Mouse (Mus musculus) stomach, postnatal 0 days (tissue): ENCODE results near the gene Esrrg. TPM values are rescaled to one million over a fixed set of nuclear protein-coding genes. Genes with fewer than 3 reads are reported as not detected.

Experiments
- ATAC-seq: fragments of 200-750 bp; cut with Nextera tagmentation; 2 replicates; pipeline ENCODE4 v1.8.0; 2017; ENCODE audit not compliant: low FRiP score, low TSS enrichment
- DNase-seq: peaks from one replicate; pipeline ENCODE4 v3.0.0-alpha.2; 2016; ENCODE audit warnings: low spot score
- H3K27ac ChIP-seq: fragments of 300-500 bp; sonication (generic); replicated peaks from 2 replicates; pipeline ENCODE4 v1.5.1; 2014; ENCODE audit warnings: mild to moderate bottlenecking, control low read depth
- H3K27me3 ChIP-seq: fragments of 300-500 bp; sonication (generic); 2 replicates; pipeline ENCODE4 v1.6.1; 2014; ENCODE audit warnings: low read length; ENCODE audit not compliant: control insufficient read depth, insufficient read depth
- H3K36me3 ChIP-seq: fragments of 300-500 bp; sonication (generic); 2 replicates; pipeline ENCODE4 v1.6.1; 2014; ENCODE audit warnings: low read length, mixed read lengths; ENCODE audit not compliant: control insufficient read depth, insufficient read depth
- H3K4me1 ChIP-seq: fragments of 300-500 bp; sonication (generic); replicated peaks from 2 replicates; pipeline ENCODE4 v1.6.1; 2014; ENCODE audit warnings: antibody characterized with exemption; ENCODE audit not compliant: control insufficient read depth, insufficient read depth
- H3K4me2 ChIP-seq: fragments of 300-500 bp; sonication (generic); replicated peaks from 2 replicates; pipeline ENCODE4 v1.6.1; 2014; ENCODE audit warnings: low read depth, mild to moderate bottlenecking, control low read depth, moderate library complexity
- H3K4me3 ChIP-seq: fragments of 300-500 bp; sonication (generic); 2 replicates; pipeline ENCODE4 v1.5.1; 2014; ENCODE audit warnings: low read depth, low read length, control low read depth
- H3K9ac ChIP-seq: fragments of 300-500 bp; sonication (generic); 2 replicates; pipeline ENCODE4 v1.6.1; 2014; ENCODE audit warnings: mild to moderate bottlenecking, low read length, control low read depth, mixed read lengths
- H3K9me3 ChIP-seq: fragments of 300-500 bp; sonication (generic); 2 replicates; pipeline ENCODE4 v1.6.1; 2016; ENCODE audit warnings: low read length; ENCODE audit not compliant: control insufficient read depth
- CTCF ChIP-seq: IDR thresholded peaks from 2 replicates; pipeline ENCODE4 v1.5.1; 2016; ENCODE audit warnings: antibody characterized with exemption, low read depth, mild to moderate bottlenecking, moderate library complexity
- EP300 ChIP-seq: optimal IDR thresholded peaks from 2 replicates; pipeline ENCODE3; 2016; ENCODE audit warnings: antibody characterized with exemption
- WGBS: fragments of 180-500 bp; shearing (Covaris S2); extraction: QIAGEN DNeasy Blood & Tissue Kit; methylation state at CpG from one replicate; pipeline ENCODE4 v1.1.7; 2014; 5-methylcytosine and 5-hydroxymethylcytosine counted together
- polyA plus RNA-seq: library from polyadenylated mRNA; unstranded; fragments of >200 nt; fragmentation: Nextera tagmentation; extraction: Ambion mirVana; gene quantifications from 2 replicates; pipeline ENCODE4 v1.2.1, GENCODE M21; 2015

The Esrrg gene
- polyA plus RNA-seq, 1 experiment from 2014 or later, result 7.4 TPM

DNA sequence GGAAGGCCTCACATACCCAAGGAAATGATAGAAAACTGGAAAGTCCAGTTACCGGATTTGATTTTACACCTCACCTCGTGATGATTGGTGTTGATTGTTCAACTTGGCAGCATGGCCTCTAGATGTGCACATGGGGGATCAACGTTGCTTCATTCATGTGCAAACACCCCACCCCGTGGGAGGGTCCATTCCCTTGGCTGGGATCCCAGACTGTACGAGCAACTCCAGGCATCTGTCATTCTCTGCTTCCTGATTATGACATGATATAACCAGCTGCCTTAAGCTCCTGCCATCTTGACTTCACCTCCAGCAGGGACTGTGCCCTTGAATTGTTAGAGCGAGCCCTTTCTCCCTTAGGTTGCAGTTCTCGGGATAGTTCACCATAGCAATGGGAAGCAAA, 190.7 kb downstream of the Esrrg start:
- DNase-seq, result peak; percentile 53
- Histone ChIP-seq H3K4me2 (no peak overlapping the region), H3K27me3 (no peaks in the 10 kb centered on the region), H3K27ac (no peak overlapping the region), H3K9me3 (no peaks in the 10 kb centered on the region), H3K36me3 (no peaks in the 10 kb centered on the region), H3K4me1 (no peaks in the 10 kb centered on the region), H3K9ac (no peak overlapping the region), H3K4me3 (no peak overlapping the region)
- TF ChIP-seq EP300 (peak; percentile 69), CTCF (no peak)
- 31% methylated on average over 7 of the region's 7 CpGs for WGBS
- 0 out of 2 replicates have a peak, but pooled peaks have one; percentile 65 for ATAC-seq

DNA sequence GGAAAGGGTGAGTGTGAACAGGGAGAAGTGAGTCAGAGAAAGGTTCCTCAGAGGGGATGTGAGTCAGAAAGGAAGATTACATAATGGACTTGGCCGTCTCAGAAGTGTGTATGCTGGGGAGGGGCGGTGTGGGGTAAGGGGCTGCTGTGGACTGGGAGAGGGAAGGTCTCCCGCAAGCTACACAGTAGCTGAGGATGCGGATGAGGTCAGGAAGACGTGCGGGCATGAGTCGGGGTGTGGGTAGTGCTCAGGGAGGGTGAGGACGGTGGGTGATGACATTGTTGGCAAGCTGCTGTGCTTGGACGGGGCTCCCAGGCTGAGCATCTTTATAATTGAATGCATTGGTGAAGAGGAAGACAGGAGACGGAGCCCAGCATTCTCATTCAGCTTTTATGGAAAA, 192.2 kb downstream of the Esrrg start:
- no peak overlapping the region for H3K27ac ChIP-seq
- H3K27me3 ChIP-seq, result no peaks in the 10 kb centered on the region
- H3K9ac ChIP-seq, result no peak overlapping the region
- DNase-seq, result no peak
- H3K36me3 ChIP-seq, result no peaks in the 10 kb centered on the region
- H3K4me1 ChIP-seq, result no peaks in the 10 kb centered on the region
- no peak overlapping the region for H3K4me3 ChIP-seq
- TF ChIP-seq CTCF (no peak), EP300 (no peak)
- ATAC-seq, result 0 out of 2 replicates have a peak, but pooled peaks have one; percentile 29
- H3K4me2 ChIP-seq, result no peak overlapping the region
- no peaks in the 10 kb centered on the region for H3K9me3 ChIP-seq
- WGBS, result 66% methylated on average over 10 of the region's 10 CpGs

DNA sequence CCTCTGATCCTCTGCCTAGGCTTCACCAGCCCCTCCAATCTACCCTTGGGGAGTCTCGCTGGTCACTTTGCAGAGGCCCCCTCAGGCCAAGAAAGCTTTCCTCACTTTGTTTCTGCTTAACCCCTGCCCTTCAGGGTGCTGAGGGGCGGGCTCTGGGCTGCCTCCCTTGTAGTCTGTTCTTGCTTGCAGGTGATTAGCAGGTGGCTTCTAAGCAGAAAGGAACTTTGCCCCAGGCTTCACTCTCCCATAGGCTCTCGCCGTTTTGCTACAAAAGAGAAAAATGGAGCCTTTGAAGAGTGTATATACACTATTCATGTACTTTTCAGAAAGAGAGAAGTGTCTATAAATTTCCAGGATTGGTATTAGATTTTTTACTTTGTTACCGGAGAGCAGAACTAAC, 195.0 kb downstream of the Esrrg start:
- Histone ChIP-seq H3K9ac (no peak overlapping the region), H3K4me2 (no peak overlapping the region), H3K36me3 (no peaks in the 10 kb centered on the region), H3K4me1 (no peaks in the 10 kb centered on the region), H3K27me3 (no peaks in the 10 kb centered on the region), H3K27ac (no peak overlapping the region), H3K9me3 (no peaks in the 10 kb centered on the region), H3K4me3 (no peak overlapping the region)
- TF ChIP-seq EP300 (no peak), CTCF (no peak)
- WGBS, result 46% methylated on average over 5 of the region's 5 CpGs
- ATAC-seq (no peak), DNase-seq (no peak)

DNA sequence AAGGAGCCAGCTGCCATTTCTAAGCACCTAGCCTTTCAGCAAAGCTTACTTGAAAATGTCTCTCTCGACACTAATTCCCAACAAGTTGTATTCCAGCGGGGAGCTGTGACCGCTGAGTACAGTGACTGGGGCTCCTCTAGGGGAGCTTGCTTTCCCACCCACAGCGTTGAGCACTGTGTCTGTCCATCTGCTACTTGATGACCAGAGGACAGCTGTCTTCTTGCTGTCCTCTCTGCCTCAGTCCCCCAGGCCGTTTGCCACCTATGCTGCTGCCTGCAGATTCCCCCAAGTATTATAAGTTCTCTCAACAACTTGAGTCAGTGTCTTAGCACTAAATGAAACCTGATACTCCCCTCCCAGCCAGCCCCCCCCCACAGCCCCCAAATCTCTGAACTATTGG, 195.4 kb downstream of the Esrrg start:
- Histone ChIP-seq H3K4me2 (no peak overlapping the region), H3K9me3 (no peaks in the 10 kb centered on the region), H3K27me3 (no peaks in the 10 kb centered on the region), H3K9ac (no peak overlapping the region), H3K4me3 (no peak overlapping the region), H3K36me3 (no peaks in the 10 kb centered on the region), H3K4me1 (no peaks in the 10 kb centered on the region), H3K27ac (no peak overlapping the region)
- TF ChIP-seq EP300, result no peak
- 8% methylated on average over 5 of the region's 5 CpGs for WGBS
- ATAC-seq (no peak), DNase-seq (no peak)

DNA sequence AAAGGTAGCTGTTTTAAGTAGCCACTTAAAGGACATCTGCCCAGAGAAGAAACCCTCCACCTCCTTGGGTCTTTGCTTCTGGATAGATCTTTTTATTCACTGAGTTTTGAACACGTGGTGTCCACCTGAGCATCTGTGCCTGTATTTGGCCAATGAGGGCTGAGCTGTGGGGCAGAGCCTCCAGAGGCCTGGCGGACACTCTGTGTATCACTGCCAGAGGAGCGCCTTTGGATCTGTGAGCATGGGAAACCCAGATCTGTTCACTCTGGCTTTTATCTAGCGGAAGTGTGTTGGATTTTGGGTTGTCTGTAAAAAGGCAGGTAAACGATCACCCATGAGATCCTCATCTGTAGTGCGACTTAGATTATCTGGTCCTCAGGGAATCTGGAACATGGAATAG, 196.4 kb downstream of the Esrrg start:
- Histone ChIP-seq H3K27ac (no peak overlapping the region), H3K9ac (no peak overlapping the region), H3K27me3 (no peaks in the 10 kb centered on the region), H3K4me1 (no peaks in the 10 kb centered on the region), H3K4me3 (no peak overlapping the region), H3K36me3 (no peaks in the 10 kb centered on the region), H3K4me2 (no peak overlapping the region), H3K9me3 (no peaks in the 10 kb centered on the region)
- DNase-seq (no peak), ATAC-seq (no peak)
- WGBS, result 83% methylated on average over 6 of the region's 6 CpGs
- TF ChIP-seq EP300, result no peak
- TF ChIP-seq CTCF, result no peak

DNA sequence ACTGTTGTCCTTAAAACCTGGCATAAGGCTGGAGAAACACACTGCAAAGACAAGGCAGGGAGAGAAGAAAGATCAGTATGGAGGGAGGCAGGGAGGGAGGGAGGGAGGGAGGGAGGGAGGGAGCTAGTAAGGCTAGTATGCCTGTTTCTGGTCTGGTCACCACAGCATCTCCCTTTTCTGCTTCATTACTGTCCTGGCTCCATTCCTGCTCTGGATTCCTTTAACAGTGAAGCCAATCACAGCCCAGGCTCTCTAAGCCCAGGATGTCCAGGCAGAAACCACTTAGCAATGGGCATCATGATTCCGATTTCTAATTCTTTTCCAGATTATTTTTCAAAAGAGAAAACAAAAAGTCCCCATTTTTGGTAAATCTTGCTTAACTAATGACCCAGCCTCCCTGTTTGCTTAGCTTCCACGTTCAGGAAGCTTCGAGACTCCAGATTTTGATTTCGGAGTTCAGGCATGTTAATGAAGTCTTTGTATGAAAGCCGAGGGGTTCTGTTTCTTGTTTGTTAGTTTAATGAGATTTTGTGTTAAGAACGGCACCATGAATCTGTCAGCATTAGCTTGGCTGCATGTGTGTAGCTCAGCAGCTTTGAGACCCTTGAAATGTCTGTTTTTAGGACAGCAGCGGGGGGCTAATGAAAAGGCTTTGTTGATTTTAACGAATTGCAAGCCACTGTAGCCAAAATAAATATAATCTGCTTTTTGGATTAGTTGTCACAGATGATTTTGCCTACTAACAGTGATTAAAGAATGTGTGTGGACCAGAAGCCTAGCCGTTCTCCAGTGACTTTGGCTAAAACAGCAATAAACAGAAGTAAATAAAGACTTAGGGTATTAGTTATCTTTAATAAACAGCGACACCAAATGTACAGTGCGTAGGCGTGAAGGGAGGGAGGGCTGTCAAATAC, 199.1 kb downstream of the Esrrg start:
- Histone ChIP-seq H3K27ac (no peak overlapping the region), H3K36me3 (no peaks in the 10 kb centered on the region), H3K27me3 (no peaks in the 10 kb centered on the region), H3K9me3 (no peaks in the 10 kb centered on the region), H3K4me2 (no peak overlapping the region), H3K4me3 (no peak overlapping the region), H3K9ac (no peak overlapping the region), H3K4me1 (no peaks in the 10 kb centered on the region)
- ATAC-seq, result no peak
- 43% methylated on average over 12 of the region's 12 CpGs for WGBS
- no peak for TF ChIP-seq CTCF
- no peak for TF ChIP-seq EP300
- DNase-seq, result no peak
